Mouse (Mus musculus) MEL (cell line): ENCODE data around the gene Hsf5. TPM values are rescaled to one million over a fixed set of nuclear protein-coding genes. Genes with fewer than 3 reads are reported as not detected.

Source experiments
- DNase-seq: peaks from one replicate; pipeline ENCODE4 v3.0.0; 2011; ENCODE audit warnings: low read depth, low spot score
- H3K27ac ChIP-seq: 2 replicates; pipeline ENCODE4 v1.5.1; 2012; ENCODE audit warnings: low read depth, mild to moderate bottlenecking, control low read depth, low read length, moderate library complexity; ENCODE audit not compliant: control insufficient read depth
- H3K27me3 ChIP-seq, 2 experiments: fragments of 150-350 bp in 1 of 2; sonication (generic) in 1 of 2; 2 replicates each; pipeline ENCODE4 v1.6.1; 2012; ENCODE audit warnings: low read length in 2 of 2, mild to moderate bottlenecking in 2 of 2, improper control_type of control experiment in 1 of 2, moderate library complexity in 1 of 2; ENCODE audit not compliant: insufficient read depth in 2 of 2, control insufficient read depth in 1 of 2
- H3K36me3 ChIP-seq, 2 experiments: 2 replicates each; pipeline ENCODE4 v1.6.1; 2012 to 2014; ENCODE audit warnings: low read length in 2 of 2, improper control_type of control experiment in 1 of 2, inconsistent platforms in 1 of 2, mild to moderate bottlenecking in 1 of 2; ENCODE audit not compliant: insufficient read depth in 2 of 2, control insufficient read depth in 1 of 2
- H3K4me1 ChIP-seq, 2 experiments: fragments of 150-350 bp in 1 of 2; sonication (generic) in 1 of 2; 2 replicates each; pipeline ENCODE4 v1.6.1; 2012; ENCODE audit warnings: low read length in 2 of 2, improper control_type of control experiment in 1 of 2, mild to moderate bottlenecking in 1 of 2; ENCODE audit not compliant: insufficient read depth in 2 of 2, control insufficient read depth in 1 of 2
- H3K4me3 ChIP-seq, 2 experiments: fragments of 150-350 bp in 1 of 2; sonication (generic) in 1 of 2; 2 replicates each; pipeline ENCODE4 v1.5.1; 2012; ENCODE audit warnings: low read depth in 2 of 2, low read length in 2 of 2, mild to moderate bottlenecking in 2 of 2, moderate library complexity in 2 of 2, control low read depth in 1 of 2, improper control_type of control experiment in 1 of 2; ENCODE audit not compliant: control insufficient read depth in 1 of 2, insufficient read depth in 1 of 2
- H3K79me2 ChIP-seq: 2 replicates; pipeline ENCODE4 v1.6.1; 2012; ENCODE audit warnings: mild to moderate bottlenecking, low read length, moderate library complexity; ENCODE audit not compliant: control insufficient read depth, poor library complexity, insufficient read depth
- H3K9ac ChIP-seq: 2 replicates; pipeline ENCODE4 v1.6.1; 2012; ENCODE audit warnings: low read depth, mild to moderate bottlenecking, control low read depth, low read length, moderate library complexity; ENCODE audit not compliant: control insufficient read depth, poor library complexity, severe bottlenecking
- H3K9me3 ChIP-seq: fragments of 150-350 bp; sonication (generic); replicated peaks from 2 replicates; pipeline ENCODE4 v1.6.1; 2012; ENCODE audit warnings: mild to moderate bottlenecking, low read length, improper control_type of control experiment, moderate library complexity; ENCODE audit not compliant: insufficient read depth
- BHLHE40 ChIP-seq: IDR thresholded peaks from 2 replicates; pipeline ENCODE4 v1.6.1; 2012; ENCODE audit warnings: low read depth, mild to moderate bottlenecking, inconsistent platforms, low read length, improper control_type of control experiment, borderline replicate concordance
- CHD1 ChIP-seq: IDR thresholded peaks from 2 replicates; pipeline ENCODE4 v1.6.1; 2012; ENCODE audit warnings: low read depth, mild to moderate bottlenecking, inconsistent platforms, low read length, improper control_type of control experiment
- CHD2 ChIP-seq: IDR thresholded peaks from 2 replicates; pipeline ENCODE4 v1.6.1; 2011; ENCODE audit warnings: low read length, improper control_type of control experiment
- CTCF ChIP-seq, 3 experiments: IDR thresholded peaks in 2 of 3; conservative IDR thresholded peaks in 1 of 3; 2 replicates each; pipeline ENCODE4 v1.5.1; 2011 to 2012; ENCODE audit warnings: low read length in 3 of 3, low read depth in 2 of 3, mild to moderate bottlenecking in 2 of 3, improper control_type of control experiment in 1 of 3, inconsistent platforms in 1 of 3, mixed read lengths in 1 of 3, moderate library complexity in 1 of 3; ENCODE audit not compliant: control insufficient read depth in 1 of 3, insufficient read depth in 1 of 3, poor library complexity in 1 of 3, severe bottlenecking in 1 of 3
- E2F4 ChIP-seq: IDR thresholded peaks from 2 replicates; pipeline ENCODE4 v1.6.1; 2011; ENCODE audit warnings: low read depth, low read length, improper control_type of control experiment, borderline replicate concordance
- ELF1 ChIP-seq: IDR thresholded peaks from 2 replicates; pipeline ENCODE4 v1.6.1; 2014; ENCODE audit warnings: low read depth, mild to moderate bottlenecking, inconsistent platforms, low read length, improper control_type of control experiment, moderate library complexity
- EP300 ChIP-seq, 2 experiments: IDR thresholded peaks; 2 replicates each; pipeline ENCODE4 v1.6.1; 2011; ENCODE audit warnings: improper control_type of control experiment in 2 of 2, low read length in 2 of 2, low read depth in 1 of 2, mild to moderate bottlenecking in 1 of 2
- ETS1 ChIP-seq: IDR thresholded peaks from 2 replicates; pipeline ENCODE4 v1.6.1; 2012; ENCODE audit warnings: low read depth, mild to moderate bottlenecking, inconsistent platforms, low read length, improper control_type of control experiment, moderate library complexity
- GABPA ChIP-seq: IDR thresholded peaks from 2 replicates; pipeline ENCODE4 v1.6.1; 2012; ENCODE audit warnings: low read depth, mild to moderate bottlenecking, inconsistent platforms, low read length, improper control_type of control experiment, moderate library complexity
- HCFC1 ChIP-seq: IDR thresholded peaks from 2 replicates; pipeline ENCODE4 v1.6.1; 2012; ENCODE audit warnings: low read depth, mild to moderate bottlenecking, inconsistent platforms, low read length, improper control_type of control experiment, moderate library complexity
- KAT2A ChIP-seq: conservative IDR thresholded peaks from 2 replicates; pipeline ENCODE4 v1.6.1; 2012; ENCODE audit warnings: low read depth, low read length, improper control_type of control experiment, inconsistent platforms
- MAFK ChIP-seq: IDR thresholded peaks from 2 replicates; pipeline ENCODE4 v1.6.1; 2011; ENCODE audit warnings: low read depth, mild to moderate bottlenecking, low read length, improper control_type of control experiment, borderline replicate concordance
- MAZ ChIP-seq: IDR thresholded peaks from 2 replicates; pipeline ENCODE4 v1.6.1; 2012; ENCODE audit warnings: low read depth, mild to moderate bottlenecking, inconsistent platforms, low read length, improper control_type of control experiment
- MEF2A ChIP-seq: IDR thresholded peaks from 2 replicates; pipeline ENCODE4 v1.6.1; 2014; ENCODE audit warnings: low read depth, mild to moderate bottlenecking, inconsistent platforms, low read length, improper control_type of control experiment; ENCODE audit not compliant: poor library complexity, insufficient replicate concordance, severe bottlenecking; ENCODE audit errors: extremely low read depth
- MYB ChIP-seq: IDR thresholded peaks from 2 replicates; pipeline ENCODE4 v1.6.1; 2011; ENCODE audit warnings: mild to moderate bottlenecking, low read depth, low read length, improper control_type of control experiment
- MYC ChIP-seq: IDR thresholded peaks from 2 replicates; pipeline ENCODE4 v1.6.1; 2011; ENCODE audit warnings: low read depth, mild to moderate bottlenecking, low read length, improper control_type of control experiment, moderate library complexity
- NELFE ChIP-seq: IDR thresholded peaks from 2 replicates; pipeline ENCODE4 v1.6.1; 2011; ENCODE audit warnings: low read depth, low read length, improper control_type of control experiment
- NRF1 ChIP-seq: IDR thresholded peaks from 2 replicates; pipeline ENCODE4 v1.6.1; 2014; ENCODE audit warnings: low read depth, mild to moderate bottlenecking, inconsistent platforms, low read length, improper control_type of control experiment, moderate library complexity; ENCODE audit not compliant: poor library complexity, insufficient read depth, severe bottlenecking
- POLR2A ChIP-seq, 2 experiments: IDR thresholded peaks; 2 replicates each; pipeline ENCODE4 v1.6.1; 2011 to 2012; ENCODE audit warnings: low read length in 2 of 2, mild to moderate bottlenecking in 2 of 2, control low read depth in 1 of 2, improper control_type of control experiment in 1 of 2, low read depth in 1 of 2, moderate library complexity in 1 of 2; ENCODE audit not compliant: control insufficient read depth in 1 of 2, insufficient read depth in 1 of 2, poor library complexity in 1 of 2
- POLR2AphosphoS2 ChIP-seq: IDR thresholded peaks from 2 replicates; pipeline ENCODE4 v1.6.1; 2011; ENCODE audit warnings: low read length, improper control_type of control experiment
- POLR2AphosphoS5 ChIP-seq: IDR thresholded peaks from 2 replicates; pipeline ENCODE4 v1.6.1; 2012; ENCODE audit warnings: low read depth, borderline replicate concordance, mild to moderate bottlenecking, inconsistent platforms, low read length, moderate library complexity, mixed read lengths
- RAD21 ChIP-seq: IDR thresholded peaks from 2 replicates; pipeline ENCODE4 v1.6.1; 2011; ENCODE audit warnings: mild to moderate bottlenecking, low read depth, low read length, improper control_type of control experiment
- RCOR1 ChIP-seq: IDR thresholded peaks from 2 replicates; pipeline ENCODE4 v1.6.1; 2012; ENCODE audit warnings: low read depth, mild to moderate bottlenecking, inconsistent platforms, low read length, improper control_type of control experiment
- SIN3A ChIP-seq: IDR thresholded peaks from 2 replicates; pipeline ENCODE4 v1.6.1; 2012; ENCODE audit warnings: low read length, improper control_type of control experiment, inconsistent platforms
- TAL1 ChIP-seq: IDR thresholded peaks from 2 replicates; pipeline ENCODE4 v1.6.1; 2012; ENCODE audit warnings: mild to moderate bottlenecking, inconsistent platforms, low read length, moderate library complexity, mixed read lengths
- TCF12 ChIP-seq: IDR thresholded peaks from 2 replicates; pipeline ENCODE4 v1.6.1; 2014; ENCODE audit warnings: low read depth, mild to moderate bottlenecking, inconsistent platforms, low read length, improper control_type of control experiment, moderate library complexity
- UBTF ChIP-seq: IDR thresholded peaks from 2 replicates; pipeline ENCODE4 v1.6.1; 2012; ENCODE audit warnings: low read depth, mild to moderate bottlenecking, inconsistent platforms, low read length, improper control_type of control experiment, moderate library complexity, borderline replicate concordance; ENCODE audit not compliant: insufficient read depth
- USF1 ChIP-seq: IDR thresholded peaks from 2 replicates; pipeline ENCODE4 v1.6.1; 2014; ENCODE audit warnings: low read depth, mild to moderate bottlenecking, inconsistent platforms, low read length, improper control_type of control experiment, moderate library complexity
- ZC3H11A ChIP-seq: IDR thresholded peaks from 2 replicates; pipeline ENCODE4 v1.6.1; 2012; ENCODE audit warnings: low read depth, mild to moderate bottlenecking, inconsistent platforms, low read length, improper control_type of control experiment
- ZKSCAN1 ChIP-seq: IDR thresholded peaks from 2 replicates; pipeline ENCODE4 v1.6.1; 2012; ENCODE audit warnings: low read depth, mild to moderate bottlenecking, inconsistent platforms, low read length, improper control_type of control experiment, moderate library complexity
- ZNF384 ChIP-seq: IDR thresholded peaks from 2 replicates; pipeline ENCODE4 v1.6.1; 2012; ENCODE audit warnings: low read depth, mild to moderate bottlenecking, inconsistent platforms, low read length, improper control_type of control experiment
- polyA plus RNA-seq, 2 experiments: library from polyadenylated mRNA; stranded (reverse) in 1 of 2; unstranded in 1 of 2; fragments of >175 nt in 1 of 2; fragments of >200 nt in 1 of 2; gene quantifications; 2 replicates each; pipeline versions ENCODE4 v1.2.1 to v1.2.4; 2012; ENCODE audit warnings: low replicate concordance in 2 of 2, low read depth in 1 of 2; ENCODE audit not compliant: insufficient read length in 2 of 2, insufficient read depth in 1 of 2, missing spikeins in 1 of 2
- total RNA-seq: library from RNA; depleted of rRNA; stranded (reverse); fragments of 300-350 nt; gene quantifications from 2 replicates; pipeline ENCODE4 v1.2.3, GENCODE M21; 2012

Gene Hsf5
- total and polyA plus RNA-seq, 3 experiments = 0.03 TPM; not detected in 2

DNA sequence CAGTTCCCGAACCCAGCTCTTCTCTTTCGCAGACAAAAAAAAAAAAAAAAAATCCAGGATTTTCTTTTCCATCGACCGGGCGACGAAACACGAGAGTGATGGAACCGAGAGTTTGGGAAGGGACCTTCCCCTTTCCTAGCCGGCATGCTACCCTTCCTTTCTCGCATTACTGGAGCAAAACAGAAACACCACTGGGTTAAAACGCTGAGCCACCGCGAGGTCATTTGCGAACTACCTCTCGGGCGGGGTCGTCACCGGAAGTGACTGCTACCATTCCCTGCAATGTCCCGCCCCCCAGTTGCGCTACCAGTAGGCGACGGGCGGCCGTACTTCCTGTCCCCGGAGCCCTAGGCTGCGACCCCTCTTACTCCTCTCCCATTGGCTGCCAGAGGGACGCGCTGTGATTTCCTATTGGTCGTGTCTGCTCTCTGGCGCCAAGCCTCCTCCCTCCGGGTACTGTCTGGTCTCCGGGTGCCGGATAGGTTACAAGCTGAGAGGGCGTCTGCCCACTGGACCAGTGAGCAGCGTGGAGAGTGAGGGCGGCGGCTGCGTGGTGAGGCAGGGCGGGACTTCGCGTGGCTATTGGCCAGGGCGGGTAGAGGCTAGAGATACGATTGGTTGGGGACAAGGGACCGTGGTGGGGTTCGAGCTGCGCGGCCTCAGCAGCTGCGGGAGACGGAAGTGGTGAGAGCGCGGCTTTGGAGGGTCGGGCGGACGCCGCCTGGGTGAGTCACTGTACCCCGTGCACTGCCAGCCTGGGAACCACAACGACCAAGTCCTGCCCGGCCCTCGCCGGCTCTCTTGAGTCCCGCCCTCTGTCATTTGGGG, 25.2 kb upstream of the Hsf5 start, which contains the start of gene Mtmr4 (continued):
- TF ChIP-seq NELFE = peak; percentile 98
- peak; percentile 94 for TF ChIP-seq SIN3A
- peak; percentile 80 for TF ChIP-seq TCF12
- TF ChIP-seq RAD21 = no peak
- no peak for TF ChIP-seq MEF2A
- TF ChIP-seq ZC3H11A = no peak
- peak; percentile 94 for TF ChIP-seq ELF1
- no peak for TF ChIP-seq MAFK
- peak; percentile 92 for TF ChIP-seq MYC
- TF ChIP-seq RCOR1 = no peak
- peak; percentile 91 for TF ChIP-seq KAT2A
- peak; percentile 95 for TF ChIP-seq HCFC1
- TF ChIP-seq ZKSCAN1 = no peak
- no peak for TF ChIP-seq GABPA
- TF ChIP-seq, all 39 proteins: peak for 23

DNA sequence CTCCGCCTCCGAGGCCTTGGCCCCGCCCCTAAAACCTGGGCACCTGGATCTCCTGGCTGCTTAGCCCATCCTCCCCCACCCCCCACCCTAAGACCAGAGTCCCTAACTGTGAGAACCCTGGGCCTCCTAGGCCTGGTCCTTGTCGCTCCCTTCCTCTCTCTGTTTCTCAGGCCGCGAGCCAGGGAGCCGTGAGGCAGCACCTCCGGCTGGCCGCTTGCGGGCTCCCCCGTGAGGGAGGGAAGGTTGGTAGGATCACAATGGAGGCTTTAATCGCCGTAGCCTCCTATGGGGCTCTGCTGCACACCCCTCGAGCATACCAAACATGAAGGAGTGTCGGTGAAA, 24.6 kb upstream of the Hsf5 start:
- Histone ChIP-seq H3K4me1 (peaks cover 5 to 17% of the 10 kb centered on the region in 2 experiments; a peak in 3 of 4 replicates), H3K4me3 (peak overlapping the region; percentile 65 to 83), H3K36me3 (peaks cover 0 to 13% of the 10 kb centered on the region in 2 experiments; a peak in 2 of 4 replicates), H3K27me3 (no peaks in the 10 kb centered on the region), H3K79me2 (peaks cover 26% of the 10 kb centered on the region), H3K27ac (peak overlapping the region; percentile 56), H3K9me3 (no peaks in the 10 kb centered on the region), H3K9ac (peak overlapping the region; percentile 69)
- DNase-seq = no peak
- TF ChIP-seq RAD21 (no peak), MAZ (0 out of 2 replicates have a peak, but pooled peaks have one; percentile 0), USF1 (no peak), ELF1 (no peak), MYB (no peak), BHLHE40 (no peak), NELFE (0 out of 2 replicates have a peak, but pooled peaks have one; percentile 24), ETS1 (no peak), NRF1 (no peak), POLR2AphosphoS2 (no peak), E2F4 (no peak), POLR2AphosphoS5 (no peak), CTCF (IDR thresholded peaks at IDR 0.05 in 2 of 3, conservative IDR thresholded peaks at IDR 0.05 in 1 of 3; ENCODE audit: control insufficient read depth in 1 of 3, insufficient read depth in 1 of 3, low read depth in 2 of 3, low read length in 3 of 3, poor library complexity in 1 of 3, severe bottlenecking in 1 of 3) (peak in 1 of 3 experiments; percentile 42; a peak in 3 of 6 replicates), CHD2 (no peak), ZC3H11A (no peak), UBTF (0 out of 2 replicates have a peak, but pooled peaks have one; percentile 48), TAL1 (no peak), ZKSCAN1 (no peak), EP300 (IDR thresholded peaks at IDR 0.05; ENCODE audit: low read depth in 1 of 2, low read length in 2 of 2) (no peak; a peak in 1 of 4 replicates), SIN3A (no peak), CHD1 (no peak), ZNF384 (no peak), POLR2A (IDR thresholded peaks at IDR 0.05; ENCODE audit: control insufficient read depth in 1 of 2, insufficient read depth in 1 of 2, low read depth in 1 of 2, low read length in 2 of 2, poor library complexity in 1 of 2) (peak; percentile 46 to 53; a peak in 1 of 4 replicates)
